Mouse (Mus musculus): Measurements from ENCODE around the gene Gm28551. TPM values are rescaled to one million over a fixed set of nuclear protein-coding genes. Genes with fewer than 3 reads are reported as not detected.
"Not testable (repeated sequence)": the region's sequence is repeated elsewhere in the genome, so short reads cannot be mapped to it uniquely, and the experiment has no call there.

The Gm28551 gene
- total and polyA plus RNA-seq, 3 experiments: 0.04 to 1.1 TPM; not detected in 1

DNA sequence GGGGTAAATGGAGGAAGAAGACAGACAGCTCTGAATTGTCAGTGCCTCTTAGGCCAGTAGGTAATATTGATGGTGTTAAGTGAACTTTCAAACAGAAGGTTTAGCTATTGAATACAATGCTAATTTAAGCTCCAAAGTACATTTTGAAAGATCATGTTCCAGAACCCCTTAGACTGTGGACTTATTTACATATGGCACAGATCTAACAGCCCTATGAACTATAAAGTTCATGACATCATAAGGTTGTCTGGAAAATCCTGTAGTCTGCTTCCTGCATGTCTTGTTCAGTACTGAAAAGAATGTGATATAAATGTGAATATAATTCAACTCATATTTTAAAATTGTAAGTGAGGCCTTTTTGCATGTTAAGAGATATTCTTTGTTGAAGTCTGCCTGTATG, 6.5 kb upstream of the Gm28551 start:
- no peak for DNase-seq (ENCODE audit: extremely low read depth)
- Histone ChIP-seq H3K9me3 (replicated peaks; ENCODE audit: low read length) (no peaks in the 10 kb centered on the region), H3K79me2 (replicated peaks; ENCODE audit: control insufficient read depth, extremely low read depth, insufficient read depth, poor library complexity, severe bottlenecking) (no peaks in the 10 kb centered on the region), H3K27ac (ENCODE audit: insufficient read depth, low read depth) (no peak overlapping the region), H3K4me1 (ENCODE audit: control insufficient read depth in 1 of 2, insufficient read depth in 2 of 2) (no peaks in the 10 kb centered on the region), H3K9ac (ENCODE audit: insufficient read depth, low read depth) (no peak overlapping the region), H3K36me3 (replicated peaks in 1 of 2; ENCODE audit: control insufficient read depth in 1 of 2, insufficient read depth in 1 of 2, low read length in 1 of 2) (no peaks in the 10 kb centered on the region), H3K27me3 (replicated peaks) (no peaks in the 10 kb centered on the region), H3K4me2 (ENCODE audit: insufficient read depth, low read depth, poor library complexity, severe bottlenecking) (no peak overlapping the region), H3K4me3 (replicated peaks in 1 of 3; ENCODE audit: low read depth in 2 of 3, low read length in 2 of 3, poor library complexity in 1 of 3) (no peak overlapping the region)
- dilution Hi-C loops (cut with MboI; ENCODE audit: extremely low pct_ligation_motif_present, extremely low pct_unique_long_range_greater_than_20kb, low sequenced_read_pairs): no loop called here
- TF ChIP-seq HCFC1 (IDR thresholded peaks at IDR 0.05; ENCODE audit: low read depth, low read length) (no peak), E2F4 (IDR thresholded peaks at IDR 0.05; ENCODE audit: insufficient replicate concordance, low read depth, low read length) (no peak), PAX5 (IDR thresholded peaks at IDR 0.05; ENCODE audit: low read length) (no peak), ZKSCAN1 (IDR thresholded peaks at IDR 0.05; ENCODE audit: borderline replicate concordance, low read depth, low read length) (no peak), ZMIZ1 (IDR thresholded peaks at IDR 0.05; ENCODE audit: low read depth, low read length) (no peak), NRF1 (IDR thresholded peaks at IDR 0.05; ENCODE audit: low read depth, low read length) (no peak), MXI1 (IDR thresholded peaks at IDR 0.05; ENCODE audit: low read depth, low read length) (no peak), USF1 (IDR thresholded peaks at IDR 0.05; ENCODE audit: low read depth, low read length) (no peak), MAFK (IDR thresholded peaks at IDR 0.05; ENCODE audit: insufficient replicate concordance, low read length) (no peak), MAZ (IDR thresholded peaks at IDR 0.05; ENCODE audit: low read depth, low read length) (no peak), TBP (conservative IDR thresholded peaks at IDR 0.05; ENCODE audit: low read depth, low read length) (no peak), BHLHE40 (IDR thresholded peaks at IDR 0.05; ENCODE audit: low read depth, low read length) (no peak), SIN3A (IDR thresholded peaks at IDR 0.05; ENCODE audit: low read length) (no peak), JUN (IDR thresholded peaks at IDR 0.05; ENCODE audit: insufficient read depth, low read depth, low read length) (no peak)
- in situ Hi-C loops (cut with MboI; ENCODE audit: low pct_ligation_motif_present, low pct_unique_long_range_greater_than_20kb, low sequenced_read_pairs): no loop called here

DNA sequence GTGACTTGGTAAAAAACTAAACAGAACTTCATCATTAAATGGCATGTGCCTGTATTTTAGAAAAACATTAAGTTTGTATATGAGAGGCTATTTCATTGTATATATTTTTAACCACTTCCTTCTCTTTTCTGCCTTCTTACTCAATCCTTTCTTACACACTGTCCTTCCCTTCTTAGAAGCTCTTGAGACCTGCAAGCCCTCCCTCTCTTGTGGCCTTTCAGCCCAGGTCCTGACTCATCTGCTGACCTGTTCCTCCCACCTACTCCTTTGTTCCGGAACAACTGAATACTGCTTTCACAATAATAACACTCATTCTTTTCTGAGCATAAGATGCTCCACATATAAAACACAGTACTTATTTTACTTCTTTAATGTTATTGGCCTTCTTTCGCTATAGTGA, 11.4 kb downstream of the Gm28551 start:
- Histone ChIP-seq H3K9me3 (replicated peaks; ENCODE audit: low read length) (no peaks in the 10 kb centered on the region), H3K79me2 (replicated peaks; ENCODE audit: control insufficient read depth, extremely low read depth, insufficient read depth, poor library complexity, severe bottlenecking) (no peaks in the 10 kb centered on the region), H3K36me3 (replicated peaks in 1 of 2; ENCODE audit: control insufficient read depth in 1 of 2, insufficient read depth in 1 of 2, low read length in 1 of 2) (peaks cover 11 to 32% of the 10 kb centered on the region in 2 experiments), H3K27me3 (replicated peaks) (no peaks in the 10 kb centered on the region), H3K9ac (ENCODE audit: insufficient read depth, low read depth) (no peak overlapping the region), H3K4me1 (ENCODE audit: control insufficient read depth in 1 of 2, insufficient read depth in 2 of 2) (no peaks in the 10 kb centered on the region), H3K4me2 (ENCODE audit: insufficient read depth, low read depth, poor library complexity, severe bottlenecking) (no peak overlapping the region), H3K27ac (ENCODE audit: insufficient read depth, low read depth) (no peak overlapping the region), H3K4me3 (replicated peaks in 1 of 3; ENCODE audit: low read depth in 2 of 3, low read length in 2 of 3, poor library complexity in 1 of 3) (no peak overlapping the region)
- dilution Hi-C loops (cut with MboI; ENCODE audit: extremely low pct_ligation_motif_present, extremely low pct_unique_long_range_greater_than_20kb, low sequenced_read_pairs): no loop called here
- DNase-seq (ENCODE audit: extremely low read depth): no peak
- TF ChIP-seq ZNF384 (IDR thresholded peaks at IDR 0.05; ENCODE audit: low read depth, low read length) (no peak), RAD21 (IDR thresholded peaks at IDR 0.05; ENCODE audit: low read depth, low read length) (no peak), BHLHE40 (IDR thresholded peaks at IDR 0.05; ENCODE audit: low read depth, low read length) (no peak), POLR2A (IDR thresholded peaks at IDR 0.05; ENCODE audit: low read depth, low read length) (no peak), CHD2 (IDR thresholded peaks at IDR 0.05; ENCODE audit: low read length) (no peak), CHD1 (IDR thresholded peaks at IDR 0.05; ENCODE audit: low read depth, low read length) (no peak), SIN3A (IDR thresholded peaks at IDR 0.05; ENCODE audit: low read length) (no peak), EP300 (IDR thresholded peaks at IDR 0.05; ENCODE audit: low read length) (no peak)
- in situ Hi-C loops (cut with MboI; ENCODE audit: low pct_ligation_motif_present, low pct_unique_long_range_greater_than_20kb, low sequenced_read_pairs): no loop called here

DNA sequence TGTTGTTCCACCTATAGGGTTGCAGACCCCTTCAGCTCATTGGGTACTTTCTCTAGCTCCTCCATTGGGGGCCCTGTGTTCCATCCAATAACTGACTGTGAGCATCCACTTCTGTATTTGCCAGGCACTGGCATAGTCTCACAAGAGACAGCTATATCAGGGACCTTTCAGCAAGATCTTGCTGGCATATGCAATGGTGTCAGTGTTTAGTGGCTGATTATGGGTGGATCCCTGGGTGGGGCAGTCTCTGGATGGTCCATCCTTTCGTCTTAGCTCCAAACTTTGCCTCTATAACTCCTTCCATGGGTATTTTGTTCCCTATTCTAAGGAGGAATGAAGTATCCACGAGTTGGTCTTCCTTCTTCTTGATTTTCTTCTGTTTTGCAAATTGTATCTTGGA, 15.1 kb downstream of the Gm28551 start:
- H3K36me3 ChIP-seq (replicated peaks in 1 of 2; ENCODE audit: control insufficient read depth in 1 of 2, insufficient read depth in 1 of 2, low read length in 1 of 2); H3K4me3 ChIP-seq (replicated peaks in 1 of 3; ENCODE audit: low read depth in 2 of 3, low read length in 2 of 3, poor library complexity in 1 of 3); in situ Hi-C loops (cut with MboI; ENCODE audit: low pct_ligation_motif_present, low pct_unique_long_range_greater_than_20kb, low sequenced_read_pairs); H3K4me2 ChIP-seq (ENCODE audit: insufficient read depth, low read depth, poor library complexity, severe bottlenecking); H3K27ac ChIP-seq (ENCODE audit: insufficient read depth, low read depth); dilution Hi-C loops (cut with MboI; ENCODE audit: extremely low pct_ligation_motif_present, extremely low pct_unique_long_range_greater_than_20kb, low sequenced_read_pairs); H3K27me3 ChIP-seq (replicated peaks); H3K9me3 ChIP-seq (replicated peaks; ENCODE audit: low read length); H3K79me2 ChIP-seq (replicated peaks; ENCODE audit: control insufficient read depth, extremely low read depth, insufficient read depth, poor library complexity, severe bottlenecking); DNase-seq (ENCODE audit: extremely low read depth); H3K4me1 ChIP-seq (ENCODE audit: control insufficient read depth in 1 of 2, insufficient read depth in 2 of 2); H3K9ac ChIP-seq (ENCODE audit: insufficient read depth, low read depth): not testable (repeated sequence)

Measured in CH12.LX (cell line).